Mouse (Mus musculus): ENCODE measurements around the gene Sytl3. TPM values are rescaled to one million over a fixed set of nuclear protein-coding genes. Genes with fewer than 3 reads are reported as not detected.

Gene Sytl3
- polyA plus RNA-seq, 1 experiment from 2014 or later: 0.47 TPM

DNA sequence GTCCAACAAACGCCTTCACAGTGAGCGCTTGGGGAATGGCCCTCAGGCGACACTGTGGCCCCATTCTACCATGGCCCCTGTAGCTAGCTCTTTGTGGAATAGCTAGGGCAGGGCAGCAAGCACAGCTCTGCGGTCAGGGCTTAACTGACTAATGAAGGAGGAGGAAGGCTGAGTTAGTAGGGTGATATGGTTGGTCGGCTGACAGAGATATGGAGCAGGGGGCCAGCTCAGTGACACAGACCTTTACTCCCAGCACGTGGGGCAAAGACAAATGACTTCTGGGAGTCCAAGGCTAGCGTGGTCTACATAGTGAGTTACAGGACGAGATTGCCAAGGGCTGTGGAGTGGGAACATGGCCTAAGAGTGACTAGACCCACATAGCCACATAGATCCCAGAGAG lies 72.2 kb downstream of the Sytl3 start:
- no peak for ATAC-seq (replicated peaks; ENCODE audit: low FRiP score, low TSS enrichment, low read depth)
- no peak for DNase-seq (ENCODE audit: low spot score)

DNA sequence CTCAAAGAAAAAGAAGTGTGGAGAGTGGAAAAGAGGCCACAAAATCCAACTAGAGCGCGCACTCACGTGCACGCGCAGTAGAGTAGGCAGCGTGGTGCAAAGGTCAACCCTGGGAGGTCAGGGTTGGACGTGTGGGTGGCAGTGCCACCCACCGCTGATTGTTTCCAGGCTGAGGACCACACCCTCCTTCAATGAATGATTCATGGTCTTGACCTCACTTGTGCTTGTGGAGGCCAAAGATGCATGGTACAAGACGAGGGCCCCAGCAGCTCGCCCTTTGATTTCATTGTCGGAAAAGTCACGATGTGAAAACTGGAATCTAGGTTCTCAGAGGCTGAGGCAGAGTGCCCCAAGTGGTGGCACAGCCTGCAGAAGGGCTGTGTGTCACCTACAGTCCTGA lies 72.7 kb downstream of the Sytl3 start:
- Histone ChIP-seq H3K9me3 (ENCODE audit: control insufficient read depth, low read length) (no peaks in the 10 kb centered on the region), H3K4me1 (replicated peaks; ENCODE audit: control insufficient read depth, insufficient read depth, low read length) (no peaks in the 10 kb centered on the region), H3K9ac (ENCODE audit: low read length) (no peak overlapping the region), H3K4me2 (ENCODE audit: low read length) (no peak overlapping the region), H3K4me3 (ENCODE audit: low read depth, low read length) (no peak overlapping the region), H3K27me3 (replicated peaks; ENCODE audit: control insufficient read depth, insufficient read depth, low read length) (no peaks in the 10 kb centered on the region), H3K27ac (ENCODE audit: low read depth) (no peak overlapping the region), H3K36me3 (ENCODE audit: control insufficient read depth, insufficient read depth, low read length) (no peaks in the 10 kb centered on the region)
- DNase-seq (ENCODE audit: low spot score) (no peak), ATAC-seq (replicated peaks; ENCODE audit: low FRiP score, low TSS enrichment, low read depth) (no peak)
- WGBS: 82% methylated on average over 12 of the region's 12 CpGs

More for the DNA sequence above, 72.2 kb downstream of the Sytl3 start:
- Histone ChIP-seq H3K4me3 (ENCODE audit: low read depth, low read length) (no peak overlapping the region), H3K27ac (ENCODE audit: low read depth) (no peak overlapping the region), H3K4me2 (ENCODE audit: low read length) (no peak overlapping the region), H3K9ac (ENCODE audit: low read length) (no peak overlapping the region), H3K27me3 (replicated peaks; ENCODE audit: control insufficient read depth, insufficient read depth, low read length) (no peaks in the 10 kb centered on the region), H3K4me1 (replicated peaks; ENCODE audit: control insufficient read depth, insufficient read depth, low read length) (no peaks in the 10 kb centered on the region), H3K9me3 (ENCODE audit: control insufficient read depth, low read length) (no peaks in the 10 kb centered on the region), H3K36me3 (ENCODE audit: control insufficient read depth, insufficient read depth, low read length) (no peaks in the 10 kb centered on the region)
- WGBS: 80% methylated on average over 8 of the region's 8 CpGs

GRCm38 (mm10) chr17:6732665-6733064 lies 73.8 kb downstream of the Sytl3 start:
- no peak overlapping the region for H3K4me2 ChIP-seq (ENCODE audit: low read length)
- H3K4me3 ChIP-seq (ENCODE audit: low read depth, low read length): no peak overlapping the region
- ATAC-seq (replicated peaks; ENCODE audit: low FRiP score, low TSS enrichment, low read depth): no peak
- H3K27ac ChIP-seq (ENCODE audit: low read depth): no peak overlapping the region
- no peaks in the 10 kb centered on the region for H3K4me1 ChIP-seq (replicated peaks; ENCODE audit: control insufficient read depth, insufficient read depth, low read length)
- H3K27me3 ChIP-seq (replicated peaks; ENCODE audit: control insufficient read depth, insufficient read depth, low read length): no peaks in the 10 kb centered on the region
- DNase-seq (ENCODE audit: low spot score): no peak
- H3K9me3 ChIP-seq (ENCODE audit: control insufficient read depth, low read length): no peaks in the 10 kb centered on the region
- H3K9ac ChIP-seq (ENCODE audit: low read length): no peak overlapping the region
- 99% methylated on average over 4 of the region's 4 CpGs for WGBS
- H3K36me3 ChIP-seq (ENCODE audit: control insufficient read depth, insufficient read depth, low read length): no peaks in the 10 kb centered on the region

GRCm38 (mm10) chr17:6733322-6733875 lies 74.5 kb downstream of the Sytl3 start:
- H3K4me2 ChIP-seq (ENCODE audit: low read length): no peak overlapping the region
- no peak overlapping the region for H3K27ac ChIP-seq (ENCODE audit: low read depth)
- no peak overlapping the region for H3K9ac ChIP-seq (ENCODE audit: low read length)
- no peak overlapping the region for H3K4me3 ChIP-seq (ENCODE audit: low read depth, low read length)
- 91% methylated on average over 10 of the region's 10 CpGs for WGBS
- no peaks in the 10 kb centered on the region for H3K27me3 ChIP-seq (replicated peaks; ENCODE audit: control insufficient read depth, insufficient read depth, low read length)
- ATAC-seq (replicated peaks; ENCODE audit: low FRiP score, low TSS enrichment, low read depth): no peak
- H3K4me1 ChIP-seq (replicated peaks; ENCODE audit: control insufficient read depth, insufficient read depth, low read length): no peaks in the 10 kb centered on the region
- peaks cover 5% of the 10 kb centered on the region for H3K36me3 ChIP-seq (ENCODE audit: control insufficient read depth, insufficient read depth, low read length)
- no peaks in the 10 kb centered on the region for H3K9me3 ChIP-seq (ENCODE audit: control insufficient read depth, low read length)
- DNase-seq (ENCODE audit: low spot score): no peak

DNA sequence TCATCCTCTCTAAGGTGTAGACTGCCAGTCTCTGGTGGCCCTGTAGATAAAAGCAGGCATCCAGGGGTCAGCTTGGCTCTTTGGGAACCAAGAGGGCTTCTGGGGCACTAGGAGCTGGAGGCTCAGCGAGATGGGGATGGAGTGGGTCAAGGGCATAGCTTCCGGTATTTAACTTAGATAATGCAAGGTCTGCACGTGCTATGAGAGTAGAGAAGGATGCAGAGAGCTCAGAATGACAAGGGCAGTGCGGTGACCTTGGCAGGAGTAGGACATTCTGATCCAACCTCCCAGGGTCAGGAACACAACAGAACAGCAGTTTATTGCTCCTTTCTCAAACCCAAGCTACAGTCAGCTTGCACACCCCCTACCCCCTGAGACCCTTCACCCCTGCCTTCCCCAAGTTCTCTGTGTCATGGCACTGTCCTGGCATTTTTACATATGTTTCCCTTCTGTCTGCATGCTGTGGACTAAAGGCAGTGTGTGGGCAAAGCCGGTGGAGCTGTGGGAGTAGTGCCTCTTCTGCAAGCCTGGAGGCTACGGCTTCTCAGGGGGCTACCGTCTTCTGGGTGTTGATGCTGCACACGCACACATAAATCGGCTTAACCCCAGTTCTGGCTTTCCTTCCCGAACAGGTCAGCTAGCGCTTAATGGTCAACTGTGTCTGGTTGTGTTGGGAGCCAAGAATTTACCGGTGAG lies 76.0 kb downstream of the Sytl3 start:
- H3K27me3 ChIP-seq (replicated peaks; ENCODE audit: control insufficient read depth, insufficient read depth, low read length): no peaks in the 10 kb centered on the region
- no peaks in the 10 kb centered on the region for H3K4me1 ChIP-seq (replicated peaks; ENCODE audit: control insufficient read depth, insufficient read depth, low read length)
- H3K4me3 ChIP-seq (ENCODE audit: low read depth, low read length): no peak overlapping the region
- ATAC-seq (replicated peaks; ENCODE audit: low FRiP score, low TSS enrichment, low read depth) (no peak), DNase-seq (ENCODE audit: low spot score) (peak; percentile 47)
- H3K27ac ChIP-seq (ENCODE audit: low read depth): no peak overlapping the region
- no peaks in the 10 kb centered on the region for H3K9me3 ChIP-seq (ENCODE audit: control insufficient read depth, low read length)
- H3K36me3 ChIP-seq (ENCODE audit: control insufficient read depth, insufficient read depth, low read length): peaks cover 17% of the 10 kb centered on the region
- 90% methylated on average over 12 of the region's 12 CpGs for WGBS
- no peak overlapping the region for H3K4me2 ChIP-seq (ENCODE audit: low read length)
- no peak overlapping the region for H3K9ac ChIP-seq (ENCODE audit: low read length)

DNA sequence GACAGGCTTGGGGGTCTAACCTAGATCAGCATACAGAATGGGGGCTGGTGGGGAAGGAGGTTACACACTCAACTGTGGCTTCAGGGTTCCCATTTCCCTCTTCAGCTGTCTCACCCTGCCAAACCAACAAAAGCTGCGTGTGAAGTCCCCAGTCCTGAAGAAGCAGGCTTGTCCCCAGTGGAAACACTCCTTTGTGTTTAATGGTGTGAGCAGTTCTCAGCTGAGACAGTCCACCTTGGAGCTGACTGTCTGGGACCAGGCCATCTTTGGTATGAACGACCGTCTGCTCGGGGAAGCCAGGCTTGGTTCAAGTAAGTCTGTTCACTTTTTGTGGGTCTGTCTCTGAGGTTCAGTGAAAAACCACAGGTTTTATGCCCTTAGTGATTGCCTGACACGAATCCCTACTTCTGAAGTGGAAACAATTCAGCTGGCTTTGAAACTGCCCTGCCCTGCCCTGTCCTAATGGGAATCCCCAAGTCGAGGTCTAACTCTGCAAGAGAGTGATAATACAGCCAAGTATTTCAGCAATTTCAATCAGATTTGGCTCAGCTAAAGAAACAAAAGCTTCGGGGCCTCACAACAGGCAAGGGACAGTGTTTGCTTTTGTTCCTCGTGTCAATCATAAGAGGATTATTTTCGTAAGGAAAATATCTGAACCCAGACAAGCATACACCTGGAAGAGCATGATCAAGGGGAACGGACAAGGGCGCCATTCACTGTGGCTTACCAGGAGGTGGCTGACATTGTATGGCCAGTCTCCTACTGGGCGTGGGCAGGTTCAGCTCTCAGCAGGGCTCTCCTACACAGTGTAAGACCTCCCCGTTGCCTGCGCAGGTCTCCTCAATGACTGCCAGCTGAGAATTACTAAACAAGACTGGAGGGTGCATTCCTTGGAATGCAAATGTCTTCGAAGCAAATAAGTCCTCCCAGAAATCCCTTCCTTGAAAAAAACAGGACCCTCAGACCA lies 77.7 kb downstream of the Sytl3 start:
- WGBS: 55% methylated on average over 15 of the region's 15 CpGs
- H3K4me1 ChIP-seq (replicated peaks; ENCODE audit: control insufficient read depth, insufficient read depth, low read length): peaks cover 3% of the 10 kb centered on the region; the same call in 1 of the 2 replicates
- ATAC-seq (replicated peaks; ENCODE audit: low FRiP score, low TSS enrichment, low read depth) (no peak), DNase-seq (ENCODE audit: low spot score) (peak; percentile 51)
- no peak overlapping the region for H3K4me3 ChIP-seq (ENCODE audit: low read depth, low read length)
- H3K9ac ChIP-seq (ENCODE audit: low read length): no peak overlapping the region
- no peak overlapping the region for H3K4me2 ChIP-seq (ENCODE audit: low read length)
- H3K36me3 ChIP-seq (ENCODE audit: control insufficient read depth, insufficient read depth, low read length): peaks cover 31% of the 10 kb centered on the region
- no peak overlapping the region for H3K27ac ChIP-seq (ENCODE audit: low read depth)
- H3K9me3 ChIP-seq (ENCODE audit: control insufficient read depth, low read length): no peaks in the 10 kb centered on the region
- no peaks in the 10 kb centered on the region for H3K27me3 ChIP-seq (replicated peaks; ENCODE audit: control insufficient read depth, insufficient read depth, low read length)

GRCm38 (mm10) chr17:6737273-6737997 lies 78.5 kb downstream of the Sytl3 start:
- Histone ChIP-seq H3K9me3 (ENCODE audit: control insufficient read depth, low read length) (no peaks in the 10 kb centered on the region), H3K4me3 (ENCODE audit: low read depth, low read length) (no peak overlapping the region), H3K4me1 (replicated peaks; ENCODE audit: control insufficient read depth, insufficient read depth, low read length) (peaks cover 10% of the 10 kb centered on the region), H3K27me3 (replicated peaks; ENCODE audit: control insufficient read depth, insufficient read depth, low read length) (no peaks in the 10 kb centered on the region), H3K4me2 (ENCODE audit: low read length) (no peak overlapping the region), H3K36me3 (ENCODE audit: control insufficient read depth, insufficient read depth, low read length) (peaks cover 36% of the 10 kb centered on the region), H3K27ac (ENCODE audit: low read depth) (no peak overlapping the region), H3K9ac (ENCODE audit: low read length) (no peak overlapping the region)
- DNase-seq (ENCODE audit: low spot score) (peak; percentile 51), ATAC-seq (replicated peaks; ENCODE audit: low FRiP score, low TSS enrichment, low read depth) (no peak)
- 79% methylated on average over 12 of the region's 12 CpGs for WGBS

- no peak overlapping the region for H3K4me2 ChIP-seq (ENCODE audit: low read length)
Observed at GRCm38 (mm10) chr17:6738836-6739235, 79.9 kb downstream of the Sytl3 start.

More at GRCm38 (mm10) chr17:6738836-6739235, 79.9 kb downstream of the Sytl3 start:
- Histone ChIP-seq H3K36me3 (ENCODE audit: control insufficient read depth, insufficient read depth, low read length) (peaks cover 36% of the 10 kb centered on the region), H3K27ac (ENCODE audit: low read depth) (no peak overlapping the region), H3K4me3 (ENCODE audit: low read depth, low read length) (no peak overlapping the region), H3K9ac (ENCODE audit: low read length) (no peak overlapping the region), H3K27me3 (replicated peaks; ENCODE audit: control insufficient read depth, insufficient read depth, low read length) (no peaks in the 10 kb centered on the region), H3K9me3 (ENCODE audit: control insufficient read depth, low read length) (no peaks in the 10 kb centered on the region), H3K4me1 (replicated peaks; ENCODE audit: control insufficient read depth, insufficient read depth, low read length) (peaks cover 20% of the 10 kb centered on the region)
- 85% methylated on average over 7 of the region's 7 CpGs for WGBS
- no peak for DNase-seq (ENCODE audit: low spot score)
- ATAC-seq (replicated peaks; ENCODE audit: low FRiP score, low TSS enrichment, low read depth): no peak
